Mouse (Mus musculus) cerebellum, postnatal 36 days (tissue): ENCODE data around the gene Ifi27l2b.

Experiments
- DNase-seq, 2 experiments: peaks; one replicate each; pipeline ENCODE4 v3.0.0; 2021 to 2022; ENCODE audit warnings: mixed read lengths in 2 of 2

The Ifi27l2b gene

DNA sequence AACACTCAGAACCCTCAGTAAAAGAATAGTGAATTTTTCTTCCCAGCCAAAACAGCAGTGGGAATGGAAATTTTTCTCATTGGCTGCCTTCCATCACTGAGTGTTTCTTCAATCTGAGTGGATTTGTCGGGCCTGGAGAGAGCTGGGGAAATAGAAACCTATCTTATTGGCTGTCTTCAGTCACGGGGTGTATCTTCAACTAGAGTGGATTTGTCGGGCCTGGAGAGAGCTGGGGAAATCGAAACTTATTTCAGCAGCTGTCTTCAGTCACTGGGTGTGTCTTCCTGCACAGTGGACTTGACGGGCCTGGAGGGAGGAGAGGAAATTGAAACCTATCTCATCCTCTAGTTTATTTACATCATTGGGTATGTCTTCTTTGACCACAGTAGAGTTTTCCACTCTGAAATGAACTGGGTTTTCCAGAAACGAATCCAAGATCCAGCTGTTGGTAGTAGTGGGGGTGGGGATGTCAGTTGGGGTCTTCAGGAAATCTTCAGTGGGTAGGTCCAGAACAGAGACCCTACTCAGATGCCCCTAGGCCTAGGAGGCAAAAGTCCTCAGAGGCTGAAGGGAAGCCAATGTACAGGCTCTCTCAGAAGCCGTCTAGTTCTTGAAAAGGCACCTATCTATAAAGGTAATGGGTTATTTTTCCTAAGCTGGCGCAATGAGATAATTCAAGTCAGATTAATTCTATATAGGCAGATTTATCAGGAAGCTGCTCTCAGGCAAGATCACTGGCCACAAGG, 22.9 kb downstream of the Ifi27l2b start, which contains the start of gene Ifi27:
Gene Ifi27, plus strand, starts transcription at position 226 of the 746 bp plus-strand sequence.
- no peak for DNase-seq

DNA sequence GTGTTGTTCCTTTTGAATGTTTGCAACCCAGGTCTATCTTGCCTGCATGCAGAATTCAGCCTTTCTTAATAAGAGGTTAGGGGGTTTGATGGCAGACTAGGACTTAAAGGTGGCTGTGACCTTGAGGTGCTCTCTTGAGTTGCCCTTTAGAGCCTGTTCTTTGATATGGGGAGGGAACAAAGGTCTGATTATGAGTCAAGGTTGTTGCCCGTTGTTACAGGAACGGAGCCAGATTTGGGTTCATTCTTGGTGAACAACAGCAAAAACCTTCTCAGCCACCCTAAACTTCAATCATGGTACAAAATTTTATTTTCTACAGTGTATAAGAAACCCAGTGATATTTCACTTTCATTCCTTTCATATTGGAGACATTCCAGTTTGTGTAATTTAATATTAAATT, 23.6 kb downstream of the Ifi27l2b start:
- no peak for DNase-seq

DNA sequence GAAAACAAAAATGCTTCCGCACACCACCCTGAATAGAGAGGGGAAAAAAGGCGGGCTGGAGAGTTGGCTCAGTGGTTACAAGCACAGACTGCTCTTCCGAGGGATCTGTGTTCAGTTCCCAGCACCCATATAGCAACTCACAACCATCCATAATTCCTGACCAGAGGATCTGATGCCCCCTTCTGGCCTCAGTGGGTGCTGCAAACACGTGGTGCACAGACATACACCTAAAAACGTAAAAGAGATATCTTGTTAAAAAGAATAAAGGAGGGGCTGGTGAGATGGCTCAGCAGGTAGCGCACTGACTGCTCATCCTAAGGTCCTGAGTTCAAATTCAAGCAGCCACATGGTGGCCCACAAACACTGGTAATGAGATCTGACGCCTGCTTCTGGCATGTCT, 30.3 kb downstream of the Ifi27l2b start:
- DNase-seq = no peak

DNA sequence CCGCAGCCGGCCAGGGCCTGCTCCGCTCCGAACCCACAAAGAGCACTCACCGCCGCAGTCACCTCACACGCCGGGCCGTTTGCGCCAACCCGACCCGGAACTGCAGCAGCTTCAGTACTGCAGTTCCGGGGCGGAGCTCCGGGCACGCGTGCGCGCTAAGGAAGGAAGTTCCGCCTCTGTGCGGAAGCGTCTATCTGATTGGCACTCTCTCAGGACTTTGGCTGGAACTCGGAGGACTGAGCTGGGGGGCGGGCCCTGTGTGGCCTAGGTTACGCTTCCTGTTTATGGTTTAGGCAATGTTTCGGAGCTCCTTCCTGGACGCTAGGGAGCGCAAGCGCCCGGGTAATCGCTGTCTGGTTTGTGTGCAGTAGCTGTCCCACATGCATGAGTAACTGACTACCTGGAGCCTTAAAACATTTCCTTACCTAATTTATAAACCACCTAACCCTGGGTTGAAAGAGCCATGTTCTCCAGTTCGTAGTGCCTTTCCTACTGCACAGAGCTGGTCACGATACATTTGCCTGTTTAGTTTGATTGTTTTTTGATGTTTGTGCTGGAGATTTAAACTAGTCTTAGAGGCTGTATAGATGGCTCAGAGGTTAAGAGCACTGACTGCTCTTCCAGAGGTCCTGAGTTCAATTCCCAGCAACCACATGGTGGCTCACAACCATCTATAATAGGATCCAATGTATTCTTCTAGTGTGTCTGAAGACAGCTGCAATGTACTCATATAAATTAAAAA, 31.1 kb downstream of the Ifi27l2b start, which contains the start of gene Ddx24:
Gene Ddx24, minus strand, starts transcription at position 102 of the 742 bp plus-strand sequence.
- DNase-seq = peak; percentile 97 to 98

DNA sequence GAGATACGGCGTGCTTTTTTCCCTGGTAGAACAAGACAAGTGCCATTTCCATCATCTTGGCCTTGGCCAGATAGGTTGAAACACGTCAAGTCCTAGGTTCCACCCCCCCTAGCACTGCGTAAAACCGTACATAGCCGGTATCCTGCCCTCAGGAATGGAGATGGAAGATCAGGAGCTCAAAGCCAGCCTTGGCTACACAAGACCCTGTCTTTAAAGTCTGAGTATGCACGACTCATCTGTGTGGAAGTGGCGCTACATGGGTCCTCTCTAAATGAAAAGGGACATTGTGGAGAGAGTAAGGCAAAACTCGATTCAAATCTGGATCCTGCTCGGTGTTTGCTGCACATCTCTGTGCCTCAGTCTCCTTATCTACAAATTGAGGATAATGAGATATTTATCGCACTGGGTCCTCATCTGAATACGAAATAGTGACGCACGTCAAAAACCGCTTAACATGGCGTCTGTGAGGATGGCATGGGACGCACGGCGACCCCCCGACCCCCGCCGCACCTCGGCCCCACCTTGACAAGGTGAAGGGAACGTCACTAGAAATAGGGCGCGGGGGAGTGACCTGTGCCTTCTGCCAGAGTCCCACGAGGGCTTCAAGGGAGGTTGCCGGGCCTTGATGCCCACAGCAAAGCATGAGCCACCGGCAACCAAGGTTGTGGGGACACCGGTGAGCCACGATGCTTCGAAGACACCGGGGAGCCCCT, 31.9 kb downstream of the Ifi27l2b start:
- DNase-seq = no peak

DNA sequence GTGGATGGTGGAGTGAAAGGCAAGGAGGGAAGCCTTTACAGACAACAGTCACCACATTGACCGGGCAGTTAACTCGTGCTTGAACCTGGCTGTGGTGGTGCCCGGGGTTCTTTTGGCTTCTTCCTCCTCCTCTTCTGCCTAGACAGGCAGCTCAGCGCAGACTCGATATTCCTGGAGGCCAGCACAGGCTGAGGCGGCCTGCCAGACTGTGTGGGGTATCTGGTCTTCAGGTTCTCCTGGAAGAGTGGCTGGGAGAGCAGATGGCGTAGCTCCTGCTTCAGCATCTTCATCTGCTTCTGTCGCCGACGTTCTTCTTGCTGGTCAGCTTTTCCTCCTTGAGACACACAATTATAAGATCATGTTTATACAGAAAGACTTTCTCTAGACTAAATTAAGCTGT, 48.9 kb downstream of the Ifi27l2b start:
- peak; percentile 42 to 59 for DNase-seq

DNA sequence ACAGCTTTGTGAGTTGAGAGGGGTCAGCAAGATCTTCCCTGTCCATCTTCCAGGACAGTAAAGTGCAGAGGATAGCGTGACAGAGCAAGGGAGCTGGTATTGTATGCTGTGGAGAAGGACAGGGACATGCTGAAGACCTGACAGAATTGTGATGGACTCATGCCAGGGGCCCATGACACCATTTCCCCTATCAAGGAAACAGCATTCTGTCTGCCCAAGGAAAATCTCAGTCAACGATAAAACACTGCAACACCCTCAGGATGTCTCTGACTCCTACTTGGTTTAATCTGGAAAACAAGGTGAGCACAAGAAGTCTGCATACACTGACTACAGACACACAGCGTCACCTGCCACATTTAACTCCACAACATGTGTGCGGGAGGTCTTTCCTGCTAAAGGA, 49.3 kb downstream of the Ifi27l2b start, which contains the start of gene 9330161L09Rik:
Gene 9330161L09Rik, minus strand, starts transcription at position 101 of the 400 bp plus-strand sequence.
- no peak for DNase-seq

DNA sequence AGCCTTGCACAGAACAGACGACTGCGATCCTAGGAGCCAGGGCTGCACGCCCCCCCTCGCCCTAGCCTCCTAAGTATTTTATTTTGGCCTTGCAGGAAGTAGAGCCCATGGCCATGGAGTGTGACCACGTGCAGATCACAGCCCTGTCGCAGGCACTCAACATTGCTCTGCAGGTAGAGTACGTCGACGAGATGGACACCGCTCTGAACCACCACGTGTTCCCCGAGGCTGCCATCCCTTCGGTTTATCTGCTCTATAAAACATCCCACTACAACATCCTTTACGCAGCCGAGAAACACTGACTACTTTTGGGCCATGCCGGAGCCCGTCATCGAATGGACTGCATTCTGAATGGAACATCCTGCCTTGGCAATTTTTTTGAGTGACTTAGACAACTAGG, 52.9 kb downstream of the Ifi27l2b start:
- no peak for DNase-seq
